Mouse (Mus musculus) embryonic facial prominence, embryonic 12.5 days (tissue): ENCODE results near the gene Arhgef7. TPM values are rescaled to one million over a fixed set of nuclear protein-coding genes. Genes with fewer than 3 reads are reported as not detected.
A peak's percentile ranks its signal among the peaks of the same experiment; 100 is the strongest.

ENCODE experiments used
- ATAC-seq: fragments of 200-750 bp; cut with Nextera tagmentation; 2 replicates; pipeline ENCODE4 v1.8.0; 2017; ENCODE audit not compliant: insufficient number of reproducible peaks, insufficient read depth, low FRiP score, low TSS enrichment
- H3K27ac ChIP-seq: fragments of 300-500 bp; sonication (generic); 2 replicates; pipeline ENCODE4 v1.5.1; 2016; ENCODE audit warnings: mild to moderate bottlenecking
- H3K27me3 ChIP-seq: fragments of 300-500 bp; sonication (generic); 2 replicates; pipeline ENCODE4 v1.6.1; 2016; ENCODE audit warnings: mild to moderate bottlenecking, moderate library complexity
- H3K36me3 ChIP-seq: fragments of 300-500 bp; sonication (generic); 2 replicates; pipeline ENCODE4 v1.6.1; 2016; ENCODE audit warnings: mild to moderate bottlenecking
- H3K4me1 ChIP-seq: fragments of 300-500 bp; sonication (generic); 2 replicates; pipeline ENCODE4 v1.6.1; 2016
- H3K4me2 ChIP-seq: fragments of 300-500 bp; sonication (generic); replicated peaks from 2 replicates; pipeline ENCODE4 v1.6.1; 2016; ENCODE audit warnings: mild to moderate bottlenecking, moderate library complexity
- H3K4me3 ChIP-seq: fragments of 300-500 bp; sonication (generic); 2 replicates; pipeline ENCODE4 v1.5.1; 2016; ENCODE audit warnings: mild to moderate bottlenecking
- H3K9ac ChIP-seq: fragments of 300-500 bp; sonication (generic); 2 replicates; pipeline ENCODE4 v1.6.1; 2016; ENCODE audit warnings: mild to moderate bottlenecking, moderate library complexity
- H3K9me3 ChIP-seq: fragments of 300-500 bp; sonication (generic); 2 replicates; pipeline ENCODE4 v1.6.1; 2016; ENCODE audit warnings: mild to moderate bottlenecking, moderate library complexity
- WGBS: fragments of 180-500 bp; shearing (Covaris S2); methylation state at CpG from one replicate; pipeline ENCODE4 v1.1.7; 2016; 5-methylcytosine and 5-hydroxymethylcytosine counted together
- polyA plus RNA-seq: library from polyadenylated mRNA; unstranded; fragments of >200 nt; fragmentation: Nextera tagmentation; extraction: Ambion mirVana; gene quantifications from 2 replicates; pipeline ENCODE4 v1.2.1, GENCODE M21; 2016

Gene Arhgef7
- polyA plus RNA-seq, 1 experiment from 2014 or later, result 55.0 TPM

DNA sequence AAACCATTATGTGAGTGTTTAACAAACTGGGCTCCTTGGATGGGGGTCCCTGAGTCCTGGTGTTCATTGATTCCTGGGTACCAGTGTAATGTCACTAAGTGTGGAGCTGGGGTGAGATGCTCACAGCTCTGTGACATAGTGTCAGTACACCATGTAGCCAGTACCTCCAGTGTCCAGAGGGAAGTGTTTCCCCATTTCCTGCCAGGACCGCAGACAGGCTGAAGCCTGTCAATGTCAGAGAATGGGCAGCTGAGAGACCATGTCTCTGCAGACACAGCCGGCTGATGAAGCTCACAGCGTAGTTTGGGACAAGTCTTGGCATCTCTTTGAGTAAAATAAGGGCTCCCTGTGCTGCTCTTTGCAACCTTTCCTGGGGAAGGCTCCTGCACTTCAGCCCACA, 24.8 kb downstream of the Arhgef7 start:
- Histone ChIP-seq H3K4me3 (no peak overlapping the region), H3K27me3 (no peaks in the 10 kb centered on the region), H3K4me1 (peaks cover 8% of the 10 kb centered on the region), H3K4me2 (no peak overlapping the region), H3K9ac (no peak overlapping the region), H3K36me3 (no peaks in the 10 kb centered on the region), H3K9me3 (no peaks in the 10 kb centered on the region), H3K27ac (no peak overlapping the region)
- 71% methylated on average over 3 of the region's 3 CpGs for WGBS
- no peak for ATAC-seq

- Histone ChIP-seq H3K9ac (no peak overlapping the region), H3K27ac (no peak overlapping the region), H3K4me3 (no peak overlapping the region), H3K4me1 (peaks cover 4% of the 10 kb centered on the region; the same call in 1 of the 2 replicates), H3K4me2 (no peak overlapping the region), H3K27me3 (no peaks in the 10 kb centered on the region), H3K36me3 (no peaks in the 10 kb centered on the region), H3K9me3 (no peaks in the 10 kb centered on the region)
- ATAC-seq, result no peak
- WGBS, result 69% methylated on average over 11 of the region's 11 CpGs
These were observed 25.8 kb downstream of the Arhgef7 start for GRCm38 (mm10) chr8:11753155-11753941.

DNA sequence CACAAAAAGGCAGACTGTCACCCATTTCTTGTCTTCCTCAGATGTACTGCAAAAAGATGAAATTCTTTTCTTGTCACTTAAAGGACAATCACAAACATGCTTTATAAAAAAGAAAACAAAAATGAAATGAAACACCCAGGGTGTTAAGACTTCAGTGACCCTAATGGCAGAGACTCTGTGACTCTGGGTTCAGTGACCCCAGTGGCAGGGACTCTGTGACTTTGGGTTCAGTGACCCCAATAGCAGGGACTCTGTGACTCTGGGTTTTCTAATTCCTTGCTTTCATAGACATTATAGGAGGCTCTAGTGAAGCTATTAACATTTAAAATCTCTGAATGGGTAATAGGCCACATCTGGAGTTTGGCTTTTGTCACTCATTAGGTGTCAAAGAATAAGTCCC, 27.2 kb downstream of the Arhgef7 start:
- Histone ChIP-seq H3K9ac (no peak overlapping the region), H3K4me2 (no peak overlapping the region), H3K27ac (no peak overlapping the region), H3K27me3 (no peaks in the 10 kb centered on the region), H3K9me3 (no peaks in the 10 kb centered on the region), H3K4me1 (peaks cover 13% of the 10 kb centered on the region), H3K36me3 (no peaks in the 10 kb centered on the region), H3K4me3 (no peak overlapping the region)
- ATAC-seq, result no peak

DNA sequence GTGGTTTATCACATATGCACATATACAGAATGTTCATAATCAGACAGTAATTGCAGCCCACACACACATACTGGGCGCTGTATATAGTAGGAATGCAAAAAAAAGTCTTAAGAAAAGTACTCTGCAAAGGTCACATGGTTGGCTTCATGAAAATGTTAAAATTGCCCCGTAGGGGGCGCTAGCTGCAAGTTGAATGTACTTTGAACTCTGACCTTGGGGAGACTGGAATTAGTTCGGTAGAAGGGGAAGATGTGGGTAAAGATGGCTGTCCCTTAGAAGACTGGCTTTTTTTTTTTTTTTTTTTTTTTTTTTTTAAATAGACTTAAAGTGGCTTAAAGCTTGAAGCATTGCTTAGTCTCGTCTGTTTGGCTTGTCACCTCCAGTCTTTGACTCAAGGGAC, 28.4 kb downstream of the Arhgef7 start:
- Histone ChIP-seq H3K27ac (no peak overlapping the region), H3K9me3 (no peaks in the 10 kb centered on the region), H3K36me3 (no peaks in the 10 kb centered on the region), H3K4me3 (no peak overlapping the region), H3K4me1 (peaks cover 13% of the 10 kb centered on the region), H3K27me3 (no peaks in the 10 kb centered on the region), H3K9ac (no peak overlapping the region), H3K4me2 (no peak overlapping the region)
- 14% methylated on average over 5 of the region's 5 CpGs for WGBS
- no peak for ATAC-seq

DNA sequence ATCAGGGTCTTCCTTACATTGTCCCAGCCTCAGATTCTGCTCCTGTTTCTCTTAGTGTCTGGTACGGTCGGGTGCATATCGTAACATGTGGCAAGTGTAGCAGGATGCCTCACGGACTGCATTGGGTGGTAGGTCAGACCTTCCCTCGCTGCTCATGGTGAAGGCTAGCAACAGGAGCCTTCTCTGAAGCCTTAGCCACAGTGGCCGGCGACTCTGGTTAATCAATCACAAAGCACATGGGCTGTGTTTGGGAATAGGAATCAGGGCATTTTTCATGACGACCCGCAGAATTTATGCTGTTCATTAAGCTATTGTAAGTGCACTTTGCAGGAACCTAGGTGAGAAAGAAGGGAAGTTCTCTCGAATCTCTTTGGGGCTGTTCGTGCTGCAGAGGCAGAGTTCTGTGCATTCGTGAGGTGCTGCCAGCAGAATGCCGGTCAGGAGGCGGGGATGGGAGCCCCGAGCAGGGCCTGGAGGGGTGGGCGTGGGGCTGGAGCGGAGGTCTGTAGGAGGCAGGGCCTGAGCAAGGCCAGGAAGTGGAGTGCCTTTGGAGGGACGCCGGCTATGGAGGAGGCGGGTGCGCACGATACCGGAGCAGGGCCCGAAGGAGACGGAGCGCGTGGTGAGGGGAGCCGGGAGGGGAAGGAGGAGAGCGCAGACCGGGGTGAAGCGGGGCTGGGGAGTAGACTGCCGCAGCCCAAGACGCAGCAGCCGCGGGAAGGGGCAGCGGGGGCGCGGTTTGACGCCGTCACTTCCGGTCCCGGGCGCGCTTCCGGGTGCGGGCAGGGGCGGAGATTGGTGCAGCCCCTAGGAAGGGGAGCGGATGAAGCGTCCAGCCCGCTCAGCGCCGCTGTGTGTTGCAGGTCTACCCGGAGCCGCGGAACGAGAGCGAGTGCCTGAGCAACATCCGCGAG, 30.3 kb downstream of the Arhgef7 start:
- Histone ChIP-seq H3K27me3 (no peaks in the 10 kb centered on the region), H3K27ac (peak overlapping the region; percentile 87), H3K9ac (peak overlapping the region; percentile 89), H3K36me3 (no peaks in the 10 kb centered on the region), H3K4me3 (peak overlapping the region; percentile 72), H3K9me3 (no peaks in the 10 kb centered on the region), H3K4me2 (peak overlapping the region; percentile 90), H3K4me1 (peaks cover 13% of the 10 kb centered on the region)
- 2% methylated on average over 54 of the region's 59 CpGs for WGBS
- peak; percentile 95 for ATAC-seq

GRCm38 (mm10) chr8:11758482-11759281, 31.2 kb downstream of the Arhgef7 start:
- Histone ChIP-seq H3K4me3 (peak overlapping the region; percentile 72), H3K4me2 (peak overlapping the region; percentile 90), H3K9me3 (no peaks in the 10 kb centered on the region), H3K36me3 (no peaks in the 10 kb centered on the region), H3K27me3 (no peaks in the 10 kb centered on the region), H3K9ac (peak overlapping the region; percentile 89), H3K27ac (peak overlapping the region; percentile 87), H3K4me1 (peaks cover 13% of the 10 kb centered on the region)
- ATAC-seq, result peak; percentile 70
- 1% methylated on average over 51 of the region's 53 CpGs for WGBS

GRCm38 (mm10) chr8:11761551-11761950, 34.0 kb downstream of the Arhgef7 start:
- Histone ChIP-seq H3K27me3 (no peaks in the 10 kb centered on the region), H3K4me1 (peaks cover 13% of the 10 kb centered on the region), H3K36me3 (no peaks in the 10 kb centered on the region), H3K9ac (no peak overlapping the region), H3K4me3 (no peak overlapping the region), H3K4me2 (no peak overlapping the region), H3K9me3 (no peaks in the 10 kb centered on the region), H3K27ac (no peak overlapping the region)
- 87% methylated on average over 6 of the region's 6 CpGs for WGBS
- ATAC-seq, result no peak

- Histone ChIP-seq H3K9me3 (no peaks in the 10 kb centered on the region), H3K27ac (no peak overlapping the region), H3K4me1 (peaks cover 13% of the 10 kb centered on the region), H3K9ac (no peak overlapping the region), H3K27me3 (no peaks in the 10 kb centered on the region), H3K4me3 (no peak overlapping the region), H3K4me2 (no peak overlapping the region), H3K36me3 (no peaks in the 10 kb centered on the region)
- WGBS, result 90% methylated on average over 5 of the region's 5 CpGs
- ATAC-seq, result no peak
These were observed 34.5 kb downstream of the Arhgef7 start for GRCm38 (mm10) chr8:11762048-11762447.

- no peak overlapping the region for H3K4me3 ChIP-seq
These were observed 35.3 kb downstream of the Arhgef7 start for GRCm38 (mm10) chr8:11762821-11763220.

DNA sequence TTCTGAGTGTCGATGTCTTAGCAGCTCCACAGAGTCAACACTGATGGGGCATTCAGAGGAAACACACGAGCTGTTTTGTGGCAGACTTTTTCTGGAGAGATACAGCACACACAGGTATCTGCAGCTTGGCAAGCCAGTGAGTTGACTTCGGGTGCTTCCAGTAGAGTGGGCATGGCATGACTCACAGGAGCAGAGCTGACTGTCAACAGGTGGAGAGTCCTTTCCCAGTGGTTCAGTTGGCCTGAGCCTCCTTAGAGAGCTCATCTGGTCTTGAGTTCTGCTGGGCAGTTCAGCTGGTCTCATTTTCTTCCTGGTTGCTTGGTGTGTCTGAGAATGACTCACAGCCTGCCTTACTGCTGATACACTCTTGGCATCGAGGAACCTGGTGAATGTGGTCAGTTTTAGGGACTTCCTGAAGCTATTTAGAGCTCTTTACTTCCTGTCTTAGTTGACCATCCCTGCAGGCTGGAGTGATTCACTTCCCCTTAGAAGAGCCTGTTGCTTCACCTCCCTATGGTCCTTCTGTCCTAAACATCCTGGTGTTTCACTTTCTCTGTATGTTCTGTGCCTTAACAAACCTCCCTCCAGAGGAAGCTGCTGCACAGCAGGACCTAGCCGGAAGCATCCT, 39.8 kb downstream of the Arhgef7 start:
- no peaks in the 10 kb centered on the region for H3K4me1 ChIP-seq
- WGBS, result 90% methylated on average over 5 of the region's 5 CpGs
- H3K4me3 ChIP-seq, result no peak overlapping the region
- H3K36me3 ChIP-seq, result peaks cover 6% of the 10 kb centered on the region; the same call in 1 of the 2 replicates
- no peak overlapping the region for H3K27ac ChIP-seq
- no peaks in the 10 kb centered on the region for H3K27me3 ChIP-seq
- H3K4me2 ChIP-seq, result no peak overlapping the region
- H3K9ac ChIP-seq, result no peak overlapping the region
- H3K9me3 ChIP-seq, result no peaks in the 10 kb centered on the region
- ATAC-seq, result no peak

More at GRCm38 (mm10) chr8:11762821-11763220, 35.3 kb downstream of the Arhgef7 start:
- peaks cover 6% of the 10 kb centered on the region; the same call in 1 of the 2 replicates for H3K36me3 ChIP-seq
- peaks cover 9% of the 10 kb centered on the region for H3K4me1 ChIP-seq
- no peak overlapping the region for H3K9ac ChIP-seq
- ATAC-seq, result no peak
- no peaks in the 10 kb centered on the region for H3K9me3 ChIP-seq
- WGBS, result 93% methylated on average over 7 of the region's 7 CpGs
- no peak overlapping the region for H3K4me2 ChIP-seq
- no peak overlapping the region for H3K27ac ChIP-seq
- H3K27me3 ChIP-seq, result no peaks in the 10 kb centered on the region

GRCm38 (mm10) chr8:11770001-11770400, 42.5 kb downstream of the Arhgef7 start:
- WGBS, result 91% methylated on average over 6 of the region's 6 CpGs
- H3K9ac ChIP-seq, result no peak overlapping the region

More at GRCm38 (mm10) chr8:11770001-11770400, 42.5 kb downstream of the Arhgef7 start:
- H3K4me3 ChIP-seq, result no peak overlapping the region
- H3K4me1 ChIP-seq, result peaks cover 17% of the 10 kb centered on the region
- no peak overlapping the region for H3K27ac ChIP-seq
- H3K36me3 ChIP-seq, result peaks cover 6% of the 10 kb centered on the region; the same call in 1 of the 2 replicates
- no peak for ATAC-seq
- H3K9me3 ChIP-seq, result no peaks in the 10 kb centered on the region
- no peak overlapping the region for H3K4me2 ChIP-seq
- no peaks in the 10 kb centered on the region for H3K27me3 ChIP-seq
